Mouse (Mus musculus): Measurements from ENCODE around the gene Asic2. TPM values are rescaled to one million over a fixed set of nuclear protein-coding genes. Genes with fewer than 3 reads are reported as not detected.

The Asic2 gene
- polyA plus RNA-seq, 1 experiment from 2014 or later, result not detected

- 63% methylated on average over 2 of the region's 2 CpGs for WGBS (ENCODE audit: insufficient replicate concordance)
- no peak for ATAC-seq (ENCODE audit: low read depth)
- no peaks in the 10 kb centered on the region for H3K27me3 ChIP-seq (ENCODE audit: control insufficient read depth, insufficient read depth, low read depth, low read length)
- no peaks in the 10 kb centered on the region for H3K9me3 ChIP-seq (replicated peaks; ENCODE audit: control insufficient read depth, low read length)
- no peak overlapping the region for H3K9ac ChIP-seq (ENCODE audit: low read depth, low read length)
- no peaks in the 10 kb centered on the region for H3K4me1 ChIP-seq (ENCODE audit: control insufficient read depth, low read depth, low read length)
- no peak overlapping the region for H3K4me3 ChIP-seq (ENCODE audit: low read depth, low read length)
- H3K4me2 ChIP-seq (ENCODE audit: low read depth, low read length), result no peak overlapping the region
- no peaks in the 10 kb centered on the region for H3K36me3 ChIP-seq (ENCODE audit: control insufficient read depth, insufficient read depth)
- H3K27ac ChIP-seq (ENCODE audit: low read length), result no peak overlapping the region
Observed at GRCm38 (mm10) chr11:81236070-81236469, 732.2 kb downstream of the Asic2 start.

- H3K4me2 ChIP-seq (ENCODE audit: low read depth, low read length), result no peak overlapping the region
- no peaks in the 10 kb centered on the region for H3K9me3 ChIP-seq (replicated peaks; ENCODE audit: control insufficient read depth, low read length)
- WGBS (ENCODE audit: insufficient replicate concordance), result 72% methylated on average over 9 of the region's 9 CpGs
- no peaks in the 10 kb centered on the region for H3K4me1 ChIP-seq (ENCODE audit: control insufficient read depth, low read depth, low read length)
- H3K9ac ChIP-seq (ENCODE audit: low read depth, low read length), result no peak overlapping the region
- no peak overlapping the region for H3K27ac ChIP-seq (ENCODE audit: low read length)
- no peak for ATAC-seq (ENCODE audit: low read depth)
- no peaks in the 10 kb centered on the region for H3K27me3 ChIP-seq (ENCODE audit: control insufficient read depth, insufficient read depth, low read depth, low read length)
- no peak overlapping the region for H3K4me3 ChIP-seq (ENCODE audit: low read depth, low read length)
- H3K36me3 ChIP-seq (ENCODE audit: control insufficient read depth, insufficient read depth), result no peaks in the 10 kb centered on the region
Observed at GRCm38 (mm10) chr11:81223361-81223760, 744.9 kb downstream of the Asic2 start.

GRCm38 (mm10) chr11:81220786-81221185 is 747.5 kb downstream of the Asic2 start:
- Histone ChIP-seq H3K9me3 (replicated peaks; ENCODE audit: control insufficient read depth, low read length) (no peaks in the 10 kb centered on the region), H3K27ac (ENCODE audit: low read length) (no peak overlapping the region), H3K4me2 (ENCODE audit: low read depth, low read length) (no peak overlapping the region), H3K27me3 (ENCODE audit: control insufficient read depth, insufficient read depth, low read depth, low read length) (no peaks in the 10 kb centered on the region), H3K36me3 (ENCODE audit: control insufficient read depth, insufficient read depth) (no peaks in the 10 kb centered on the region), H3K4me1 (ENCODE audit: control insufficient read depth, low read depth, low read length) (no peaks in the 10 kb centered on the region), H3K9ac (ENCODE audit: low read depth, low read length) (no peak overlapping the region), H3K4me3 (ENCODE audit: low read depth, low read length) (no peak overlapping the region)
- ATAC-seq (ENCODE audit: low read depth), result no peak
- 64% methylated on average over 4 of the region's 4 CpGs for WGBS (ENCODE audit: insufficient replicate concordance)

GRCm38 (mm10) chr11:81205471-81205870 is 762.8 kb downstream of the Asic2 start:
- Histone ChIP-seq H3K27ac (ENCODE audit: low read length) (no peak overlapping the region), H3K27me3 (ENCODE audit: control insufficient read depth, insufficient read depth, low read depth, low read length) (no peaks in the 10 kb centered on the region), H3K9ac (ENCODE audit: low read depth, low read length) (no peak overlapping the region), H3K4me3 (ENCODE audit: low read depth, low read length) (no peak overlapping the region), H3K4me2 (ENCODE audit: low read depth, low read length) (no peak overlapping the region), H3K36me3 (ENCODE audit: control insufficient read depth, insufficient read depth) (no peaks in the 10 kb centered on the region), H3K9me3 (replicated peaks; ENCODE audit: control insufficient read depth, low read length) (no peaks in the 10 kb centered on the region), H3K4me1 (ENCODE audit: control insufficient read depth, low read depth, low read length) (no peaks in the 10 kb centered on the region)
- ATAC-seq (ENCODE audit: low read depth), result no peak
- WGBS (ENCODE audit: insufficient replicate concordance), result 42% methylated on average over 4 of the region's 4 CpGs

GRCm38 (mm10) chr11:81202578-81202977 is 765.7 kb downstream of the Asic2 start:
- no peak overlapping the region for H3K4me2 ChIP-seq (ENCODE audit: low read depth, low read length)
- no peaks in the 10 kb centered on the region for H3K36me3 ChIP-seq (ENCODE audit: control insufficient read depth, insufficient read depth)
- no peaks in the 10 kb centered on the region for H3K9me3 ChIP-seq (replicated peaks; ENCODE audit: control insufficient read depth, low read length)
- no peak overlapping the region for H3K9ac ChIP-seq (ENCODE audit: low read depth, low read length)
- no peaks in the 10 kb centered on the region for H3K4me1 ChIP-seq (ENCODE audit: control insufficient read depth, low read depth, low read length)
- no peak overlapping the region for H3K27ac ChIP-seq (ENCODE audit: low read length)
- WGBS (ENCODE audit: insufficient replicate concordance), result 63% methylated on average over 5 of the region's 5 CpGs
- H3K27me3 ChIP-seq (ENCODE audit: control insufficient read depth, insufficient read depth, low read depth, low read length), result no peaks in the 10 kb centered on the region
- H3K4me3 ChIP-seq (ENCODE audit: low read depth, low read length), result no peak overlapping the region
- ATAC-seq (ENCODE audit: low read depth), result no peak

- no peak overlapping the region for H3K4me3 ChIP-seq (ENCODE audit: low read depth, low read length)
- 30% methylated on average over 4 of the region's 4 CpGs for WGBS (ENCODE audit: insufficient replicate concordance)
- no peaks in the 10 kb centered on the region for H3K4me1 ChIP-seq (ENCODE audit: control insufficient read depth, low read depth, low read length)
- no peak for ATAC-seq (ENCODE audit: low read depth)
- H3K9me3 ChIP-seq (replicated peaks; ENCODE audit: control insufficient read depth, low read length), result no peaks in the 10 kb centered on the region
- no peak overlapping the region for H3K9ac ChIP-seq (ENCODE audit: low read depth, low read length)
- no peaks in the 10 kb centered on the region for H3K27me3 ChIP-seq (ENCODE audit: control insufficient read depth, insufficient read depth, low read depth, low read length)
- no peaks in the 10 kb centered on the region for H3K36me3 ChIP-seq (ENCODE audit: control insufficient read depth, insufficient read depth)
- H3K27ac ChIP-seq (ENCODE audit: low read length), result no peak overlapping the region
- H3K4me2 ChIP-seq (ENCODE audit: low read depth, low read length), result no peak overlapping the region
Observed at GRCm38 (mm10) chr11:81193856-81194255, 774.4 kb downstream of the Asic2 start.

- Histone ChIP-seq H3K4me2 (ENCODE audit: low read depth, low read length) (no peak overlapping the region), H3K9ac (ENCODE audit: low read depth, low read length) (no peak overlapping the region), H3K4me1 (ENCODE audit: control insufficient read depth, low read depth, low read length) (no peaks in the 10 kb centered on the region), H3K4me3 (ENCODE audit: low read depth, low read length) (no peak overlapping the region), H3K36me3 (ENCODE audit: control insufficient read depth, insufficient read depth) (no peaks in the 10 kb centered on the region), H3K9me3 (replicated peaks; ENCODE audit: control insufficient read depth, low read length) (no peaks in the 10 kb centered on the region), H3K27ac (ENCODE audit: low read length) (no peak overlapping the region), H3K27me3 (ENCODE audit: control insufficient read depth, insufficient read depth, low read depth, low read length) (no peaks in the 10 kb centered on the region)
- WGBS (ENCODE audit: insufficient replicate concordance), result 60% methylated on average over 4 of the region's 4 CpGs
- no peak for ATAC-seq (ENCODE audit: low read depth)
Observed at GRCm38 (mm10) chr11:81192155-81192554, 776.1 kb downstream of the Asic2 start.

GRCm38 (mm10) chr11:81189103-81189502 is 779.2 kb downstream of the Asic2 start:
- Histone ChIP-seq H3K4me2 (ENCODE audit: low read depth, low read length) (no peak overlapping the region), H3K27ac (ENCODE audit: low read length) (no peak overlapping the region), H3K27me3 (ENCODE audit: control insufficient read depth, insufficient read depth, low read depth, low read length) (no peaks in the 10 kb centered on the region), H3K4me3 (ENCODE audit: low read depth, low read length) (no peak overlapping the region), H3K9me3 (replicated peaks; ENCODE audit: control insufficient read depth, low read length) (no peaks in the 10 kb centered on the region), H3K4me1 (ENCODE audit: control insufficient read depth, low read depth, low read length) (no peaks in the 10 kb centered on the region), H3K36me3 (ENCODE audit: control insufficient read depth, insufficient read depth) (no peaks in the 10 kb centered on the region), H3K9ac (ENCODE audit: low read depth, low read length) (no peak overlapping the region)
- WGBS (ENCODE audit: insufficient replicate concordance), result 72% methylated on average over 6 of the region's 6 CpGs
- no peak for ATAC-seq (ENCODE audit: low read depth)

GRCm38 (mm10) chr11:81187851-81188250 is 780.4 kb downstream of the Asic2 start:
- no peak overlapping the region for H3K4me2 ChIP-seq (ENCODE audit: low read depth, low read length)
- H3K4me1 ChIP-seq (ENCODE audit: control insufficient read depth, low read depth, low read length), result no peaks in the 10 kb centered on the region
- H3K36me3 ChIP-seq (ENCODE audit: control insufficient read depth, insufficient read depth), result no peaks in the 10 kb centered on the region
- 56% methylated on average over 3 of the region's 3 CpGs for WGBS (ENCODE audit: insufficient replicate concordance)
- H3K27ac ChIP-seq (ENCODE audit: low read length), result no peak overlapping the region
- ATAC-seq (ENCODE audit: low read depth), result no peak
- H3K27me3 ChIP-seq (ENCODE audit: control insufficient read depth, insufficient read depth, low read depth, low read length), result no peaks in the 10 kb centered on the region
- H3K9me3 ChIP-seq (replicated peaks; ENCODE audit: control insufficient read depth, low read length), result no peaks in the 10 kb centered on the region
- H3K9ac ChIP-seq (ENCODE audit: low read depth, low read length), result no peak overlapping the region
- no peak overlapping the region for H3K4me3 ChIP-seq (ENCODE audit: low read depth, low read length)

GRCm38 (mm10) chr11:81184721-81185120 is 783.5 kb downstream of the Asic2 start:
- Histone ChIP-seq H3K27me3 (ENCODE audit: control insufficient read depth, insufficient read depth, low read depth, low read length) (no peaks in the 10 kb centered on the region), H3K9ac (ENCODE audit: low read depth, low read length) (no peak overlapping the region), H3K27ac (ENCODE audit: low read length) (no peak overlapping the region), H3K4me1 (ENCODE audit: control insufficient read depth, low read depth, low read length) (no peaks in the 10 kb centered on the region), H3K36me3 (ENCODE audit: control insufficient read depth, insufficient read depth) (no peaks in the 10 kb centered on the region), H3K9me3 (replicated peaks; ENCODE audit: control insufficient read depth, low read length) (no peaks in the 10 kb centered on the region), H3K4me2 (ENCODE audit: low read depth, low read length) (no peak overlapping the region), H3K4me3 (ENCODE audit: low read depth, low read length) (no peak overlapping the region)
- ATAC-seq (ENCODE audit: low read depth), result no peak
- WGBS (ENCODE audit: insufficient replicate concordance), result 67% methylated on average over 7 of the region's 7 CpGs

All from liver, embryonic 16.5 days (tissue).